Mouse (Mus musculus): ENCODE measurements around the gene Lamc3. TPM values are rescaled to one million over a fixed set of nuclear protein-coding genes. Genes with fewer than 3 reads are reported as not detected.
A peak's percentile ranks its signal among the peaks of the same experiment; 100 is the strongest.

Lamc3 gene
- total and polyA plus RNA-seq, 2 experiments, result 0.73 to 0.83 TPM

DNA sequence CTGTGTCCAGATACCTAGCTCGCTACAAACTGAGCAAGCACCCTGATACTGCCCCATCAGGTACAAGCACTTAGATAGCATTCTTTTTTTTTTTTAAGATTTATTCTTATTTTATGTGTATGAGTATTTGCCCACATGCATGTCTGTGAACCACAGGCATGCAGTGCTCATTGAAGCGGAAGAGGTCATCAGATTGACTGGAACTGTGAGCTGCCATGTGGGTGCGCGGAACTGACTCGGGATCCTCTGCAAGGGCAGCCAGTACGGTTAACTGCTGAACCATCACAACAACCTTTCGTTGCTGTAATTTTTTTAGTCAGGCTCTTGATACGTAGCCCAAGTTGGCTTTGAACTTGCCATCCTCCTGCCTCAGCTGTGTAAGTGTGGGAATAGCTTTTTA is 73.9 kb downstream of the Lamc3 start:
- no peaks in the 10 kb centered on the region for H3K79me2 ChIP-seq (ENCODE audit: control insufficient read depth, insufficient read depth, low read length)

GRCm38 (mm10) chr2:31961791-31962222 is 74.7 kb downstream of the Lamc3 start:
- H3K27ac ChIP-seq (replicated peaks; ENCODE audit: insufficient read depth, low read depth, low read length), result no peak overlapping the region
- no peak overlapping the region for H3K9ac ChIP-seq (ENCODE audit: low read depth, low read length)
- H3K79me2 ChIP-seq (ENCODE audit: control insufficient read depth, insufficient read depth, low read length), result no peaks in the 10 kb centered on the region
- no peak for DNase-seq (ENCODE audit: extremely low read depth, low read depth, low spot score)
- no peaks in the 10 kb centered on the region for H3K27me3 ChIP-seq (ENCODE audit: control insufficient read depth, insufficient read depth, low read length)
- no peak overlapping the region for H3K4me3 ChIP-seq (ENCODE audit: insufficient read depth, low read depth, low read length)
- 70% methylated on average over 4 of the region's 4 CpGs for WGBS
- no peaks in the 10 kb centered on the region for H3K36me3 ChIP-seq (ENCODE audit: control insufficient read depth, insufficient read depth, low read length)
- no peaks in the 10 kb centered on the region for H3K4me1 ChIP-seq (ENCODE audit: control insufficient read depth, insufficient read depth, low read length)
- TF ChIP-seq POLR2A (IDR thresholded peaks at IDR 0.05; ENCODE audit: extremely low read depth, insufficient read depth, low read length) (no peak), CTCF (IDR thresholded peaks at IDR 0.05; ENCODE audit: low read depth, low read length) (no peak)

More for the DNA sequence above, 73.9 kb downstream of the Lamc3 start:
- DNase-seq (ENCODE audit: extremely low read depth, low read depth, low spot score), result no peak
- no peaks in the 10 kb centered on the region for H3K36me3 ChIP-seq (ENCODE audit: control insufficient read depth, insufficient read depth, low read length)
- no peak for TF ChIP-seq POLR2A (IDR thresholded peaks at IDR 0.05; ENCODE audit: extremely low read depth, insufficient read depth, low read length)
- no peak for TF ChIP-seq CTCF (IDR thresholded peaks at IDR 0.05; ENCODE audit: low read depth, low read length)
- WGBS, result 95% methylated on average over 8 of the region's 8 CpGs
- H3K9ac ChIP-seq (ENCODE audit: low read depth, low read length), result no peak overlapping the region
- H3K4me1 ChIP-seq (ENCODE audit: control insufficient read depth, insufficient read depth, low read length), result no peaks in the 10 kb centered on the region
- H3K27ac ChIP-seq (replicated peaks; ENCODE audit: insufficient read depth, low read depth, low read length), result no peak overlapping the region
- no peaks in the 10 kb centered on the region for H3K27me3 ChIP-seq (ENCODE audit: control insufficient read depth, insufficient read depth, low read length)
- no peak overlapping the region for H3K4me3 ChIP-seq (ENCODE audit: insufficient read depth, low read depth, low read length)

DNA sequence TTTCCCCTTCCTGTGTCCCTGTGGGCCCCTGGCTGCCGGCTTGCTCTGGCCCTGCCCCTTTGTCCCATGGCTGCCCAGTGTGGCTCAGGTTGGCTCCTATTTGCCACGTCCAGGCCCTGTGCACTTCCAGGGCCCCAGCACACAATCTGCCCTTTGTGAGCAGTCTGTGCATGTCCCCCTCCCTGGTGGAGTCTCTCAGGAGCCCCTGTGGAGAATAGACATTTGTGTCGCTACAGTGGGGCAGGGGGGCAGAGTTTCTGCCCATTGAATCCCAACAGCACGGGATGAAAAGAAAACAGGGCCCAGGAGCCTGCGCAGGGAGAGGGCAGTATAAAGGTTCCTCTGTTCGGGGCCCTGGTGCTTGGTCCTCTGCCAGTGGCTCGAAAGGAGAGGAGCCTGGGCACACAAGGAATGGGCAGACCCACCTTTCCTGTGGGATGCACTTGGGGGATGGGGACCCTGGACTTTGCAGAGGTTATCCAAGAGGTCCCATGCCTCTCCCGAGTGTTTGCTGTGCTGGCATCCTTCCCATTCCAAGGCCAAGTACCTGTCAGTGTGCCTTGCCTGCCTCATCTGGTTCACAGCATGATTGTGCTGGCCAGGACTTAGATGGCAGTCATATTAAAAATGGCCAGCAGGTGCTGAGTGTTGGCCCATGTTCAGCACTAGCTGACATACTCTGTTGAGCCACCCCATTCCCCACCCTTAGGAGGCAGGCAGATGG is 75.6 kb downstream of the Lamc3 start:
- Histone ChIP-seq H3K79me2 (ENCODE audit: control insufficient read depth, insufficient read depth, low read length) (no peaks in the 10 kb centered on the region), H3K4me3 (ENCODE audit: insufficient read depth, low read depth, low read length) (no peak overlapping the region), H3K4me1 (ENCODE audit: control insufficient read depth, insufficient read depth, low read length) (no peaks in the 10 kb centered on the region), H3K27ac (replicated peaks; ENCODE audit: insufficient read depth, low read depth, low read length) (no peak overlapping the region), H3K9ac (ENCODE audit: low read depth, low read length) (no peak overlapping the region), H3K36me3 (ENCODE audit: control insufficient read depth, insufficient read depth, low read length) (no peaks in the 10 kb centered on the region), H3K27me3 (ENCODE audit: control insufficient read depth, insufficient read depth, low read length) (no peaks in the 10 kb centered on the region)
- TF ChIP-seq CTCF (IDR thresholded peaks at IDR 0.05; ENCODE audit: low read depth, low read length) (no peak), POLR2A (IDR thresholded peaks at IDR 0.05; ENCODE audit: extremely low read depth, insufficient read depth, low read length) (no peak)
- WGBS, result 69% methylated on average over 8 of the region's 8 CpGs
- DNase-seq (ENCODE audit: extremely low read depth, low read depth, low spot score), result no peak

- Histone ChIP-seq H3K9ac (ENCODE audit: low read depth, low read length) (no peak overlapping the region), H3K27ac (replicated peaks; ENCODE audit: insufficient read depth, low read depth, low read length) (no peak overlapping the region)
- 86% methylated on average over 7 of the region's 7 CpGs for WGBS
Observed at GRCm38 (mm10) chr2:31963491-31963890, 76.4 kb downstream of the Lamc3 start.

GRCm38 (mm10) chr2:31964191-31964590 is 77.1 kb downstream of the Lamc3 start:
- 80% methylated on average over 3 of the region's 3 CpGs for WGBS
- TF ChIP-seq CTCF (IDR thresholded peaks at IDR 0.05; ENCODE audit: low read depth, low read length) (no peak), POLR2A (IDR thresholded peaks at IDR 0.05; ENCODE audit: extremely low read depth, insufficient read depth, low read length) (no peak)
- no peak overlapping the region for H3K4me3 ChIP-seq (ENCODE audit: insufficient read depth, low read depth, low read length)
- no peak overlapping the region for H3K27ac ChIP-seq (replicated peaks; ENCODE audit: insufficient read depth, low read depth, low read length)
- H3K36me3 ChIP-seq (ENCODE audit: control insufficient read depth, insufficient read depth, low read length), result no peaks in the 10 kb centered on the region
- H3K4me1 ChIP-seq (ENCODE audit: control insufficient read depth, insufficient read depth, low read length), result no peaks in the 10 kb centered on the region
- no peaks in the 10 kb centered on the region for H3K79me2 ChIP-seq (ENCODE audit: control insufficient read depth, insufficient read depth, low read length)
- H3K9ac ChIP-seq (ENCODE audit: low read depth, low read length), result no peak overlapping the region
- no peak for DNase-seq (ENCODE audit: extremely low read depth, low read depth, low spot score)
- H3K27me3 ChIP-seq (ENCODE audit: control insufficient read depth, insufficient read depth, low read length), result no peaks in the 10 kb centered on the region

More at GRCm38 (mm10) chr2:31963491-31963890, 76.4 kb downstream of the Lamc3 start:
- Histone ChIP-seq H3K4me1 (ENCODE audit: control insufficient read depth, insufficient read depth, low read length) (no peaks in the 10 kb centered on the region), H3K4me3 (ENCODE audit: insufficient read depth, low read depth, low read length) (no peak overlapping the region), H3K27me3 (ENCODE audit: control insufficient read depth, insufficient read depth, low read length) (no peaks in the 10 kb centered on the region), H3K36me3 (ENCODE audit: control insufficient read depth, insufficient read depth, low read length) (no peaks in the 10 kb centered on the region), H3K79me2 (ENCODE audit: control insufficient read depth, insufficient read depth, low read length) (no peaks in the 10 kb centered on the region)
- no peak for DNase-seq (ENCODE audit: extremely low read depth, low read depth, low spot score)
- TF ChIP-seq POLR2A (IDR thresholded peaks at IDR 0.05; ENCODE audit: extremely low read depth, insufficient read depth, low read length) (no peak), CTCF (IDR thresholded peaks at IDR 0.05; ENCODE audit: low read depth, low read length) (no peak)

DNA sequence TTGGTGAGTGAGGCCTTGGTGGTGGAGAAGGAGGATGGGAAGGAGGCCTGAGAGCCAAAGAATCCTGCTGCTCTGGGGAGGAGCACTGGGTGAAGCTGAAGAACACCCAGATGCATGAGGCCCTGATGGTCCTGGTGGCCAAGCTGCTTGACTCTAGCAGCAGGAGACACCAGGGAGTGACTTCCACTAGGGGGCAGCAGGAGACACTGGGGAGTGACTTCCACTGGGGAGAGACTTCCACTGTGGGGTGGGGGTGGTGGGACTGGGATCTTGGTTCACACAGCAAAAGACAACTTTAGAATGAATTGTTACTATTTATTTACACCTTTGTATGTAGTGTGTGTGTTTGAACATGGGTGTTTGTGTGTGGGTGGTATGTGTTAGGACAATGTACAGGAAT is 78.0 kb downstream of the Lamc3 start:
- Histone ChIP-seq H3K9ac (ENCODE audit: low read depth, low read length) (no peak overlapping the region), H3K27ac (replicated peaks; ENCODE audit: insufficient read depth, low read depth, low read length) (no peak overlapping the region), H3K36me3 (ENCODE audit: control insufficient read depth, insufficient read depth, low read length) (no peaks in the 10 kb centered on the region), H3K79me2 (ENCODE audit: control insufficient read depth, insufficient read depth, low read length) (no peaks in the 10 kb centered on the region), H3K4me1 (ENCODE audit: control insufficient read depth, insufficient read depth, low read length) (no peaks in the 10 kb centered on the region), H3K4me3 (ENCODE audit: insufficient read depth, low read depth, low read length) (no peak overlapping the region), H3K27me3 (ENCODE audit: control insufficient read depth, insufficient read depth, low read length) (no peaks in the 10 kb centered on the region)
- peak; percentile 20 for DNase-seq (ENCODE audit: extremely low read depth, low read depth, low spot score)
- TF ChIP-seq POLR2A (IDR thresholded peaks at IDR 0.05; ENCODE audit: extremely low read depth, insufficient read depth, low read length), result no peak
- TF ChIP-seq CTCF (IDR thresholded peaks at IDR 0.05; ENCODE audit: low read depth, low read length), result peak; percentile 84
